Mouse (Mus musculus) neural tube, embryonic 14.5 days (tissue): ENCODE results near the gene Fh1. TPM values are rescaled to one million over a fixed set of nuclear protein-coding genes. Genes with fewer than 3 reads are reported as not detected.

Experiments
- polyA plus RNA-seq: library from polyadenylated mRNA; unstranded; fragments of >200 nt; fragmentation: Nextera tagmentation; extraction: Ambion mirVana; gene quantifications from 2 replicates; pipeline ENCODE4 v1.2.1, GENCODE M21; 2014

Gene Fh1
- polyA plus RNA-seq, 1 experiment from 2014 or later = 117 TPM

Other genes starting within 250 kb of the Fh1 start
- 50.4 and 58.2 TPM in 2 replicates for gene Rgs7, start 133.1 kb downstream of the Fh1 start, polyA plus RNA-seq
- gene Kmo, start 5.3 kb downstream of the Fh1 start, polyA plus RNA-seq = 0.30 TPM in 1 of 2 replicates, not detected in the other
- 6.9 and 9.2 TPM in 2 replicates for gene Opn3, start 67.1 kb upstream of the Fh1 start, polyA plus RNA-seq
- 5.6 and 6.8 TPM in 2 replicates for gene Chml, start 67.3 kb upstream of the Fh1 start, polyA plus RNA-seq
- not detected in 2 replicates for gene Wdr64, start 73.0 kb upstream of the Fh1 start, polyA plus RNA-seq